Mouse (Mus musculus) frontal cortex, postnatal 36 days (tissue): ENCODE measurements at regions not wholly inside any gene's neighbourhood (a gene's known extent, or its start where the extent isn't known, plus 50 kb on each side); places are given as distances from the start of the nearest gene placed in this dataset.

Experiments
- DNase-seq, 2 experiments: peaks; one replicate each; pipeline ENCODE4 v3.0.0; 2022; ENCODE audit warnings: low spot score in 2 of 2

DNA sequence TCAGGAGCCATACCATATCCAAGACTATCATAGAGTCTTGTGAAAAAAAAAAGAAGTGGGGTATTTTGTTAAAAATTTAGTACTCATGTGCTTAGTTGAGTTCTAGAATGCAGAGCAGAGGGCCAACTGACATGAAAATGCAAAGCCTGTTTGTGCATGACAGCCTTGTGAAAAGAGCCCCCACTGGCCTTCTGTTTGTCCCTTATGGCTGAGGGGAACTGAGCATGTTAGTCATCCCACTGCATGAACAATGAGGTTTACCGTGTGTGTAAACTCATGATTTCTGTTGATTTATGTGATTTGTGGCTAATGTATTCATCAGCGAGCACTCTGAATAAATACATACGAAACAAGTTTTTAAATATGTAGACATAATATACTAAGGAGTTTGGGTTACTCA lies 266.1 kb upstream of the Nox3 start:
- DNase-seq, result peak in 1 of 2 experiments; percentile 8

DNA sequence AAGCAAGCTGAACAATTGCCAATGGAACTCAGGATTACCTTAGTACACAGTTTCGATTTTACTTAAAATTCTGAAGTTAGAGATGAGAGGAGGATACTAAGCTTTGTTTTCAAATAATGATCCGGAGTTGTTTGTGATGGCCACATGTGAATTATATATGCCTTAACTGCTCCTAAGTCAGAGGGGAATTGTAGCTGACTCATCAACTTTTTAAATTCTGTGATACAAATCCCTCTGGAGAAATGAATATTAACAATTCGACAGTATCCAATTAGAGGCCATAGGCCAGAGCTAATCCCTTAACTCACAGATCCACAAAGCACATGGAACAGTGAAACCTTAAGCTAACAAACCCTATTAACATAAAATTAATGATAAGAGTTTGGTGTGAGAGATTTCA lies 250.5 kb upstream of the Nox3 start:
- DNase-seq, result no peak

- no peak for DNase-seq
Observed at GRCm38 (mm10) chr17:3936361-3936760, 240.3 kb upstream of the Nox3 start.

GRCm38 (mm10) chr17:3933208-3933607 lies 237.1 kb upstream of the Nox3 start:
- DNase-seq, result no peak

GRCm38 (mm10) chr17:3932071-3932470 lies 236.0 kb upstream of the Nox3 start:
- DNase-seq, result no peak

DNA sequence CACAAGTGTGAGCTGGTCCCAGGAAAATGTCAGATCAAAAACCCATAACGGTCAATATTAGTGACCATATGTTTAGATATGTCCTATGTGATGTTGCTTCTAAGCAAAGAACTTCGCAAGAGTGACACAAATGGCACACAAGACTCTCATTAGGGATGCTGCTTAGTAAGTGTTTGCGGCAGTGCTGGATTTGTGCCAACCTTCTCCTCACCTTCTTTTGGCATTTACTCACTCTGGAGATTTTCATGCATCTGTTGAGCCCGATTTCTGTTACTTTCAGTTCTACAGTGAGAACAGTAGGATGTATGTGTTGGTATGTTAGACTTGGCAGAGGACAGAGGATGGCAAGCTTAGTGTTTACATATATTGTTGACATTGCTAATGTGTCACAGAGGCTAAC lies 231.0 kb upstream of the Nox3 start:
- DNase-seq, result no peak

DNA sequence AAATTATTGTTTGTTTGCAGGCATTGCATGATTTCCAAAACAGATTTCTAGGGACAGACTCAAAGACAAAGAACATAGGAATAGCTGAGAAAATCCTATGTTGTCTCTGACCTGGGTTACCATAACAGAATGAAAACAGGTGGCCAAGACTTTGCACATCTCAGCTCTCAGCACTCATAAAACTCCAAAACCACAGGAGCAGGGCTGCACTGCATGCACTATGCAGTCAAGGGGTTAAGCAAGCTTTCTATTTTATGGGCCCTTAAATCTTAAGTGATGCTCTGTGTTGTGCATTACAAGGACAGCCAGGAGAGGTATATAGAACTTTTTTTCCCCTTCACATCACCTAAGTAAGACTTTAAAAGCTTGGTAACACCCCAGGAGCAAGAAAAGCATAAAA lies 224.2 kb upstream of the Nox3 start:
- no peak for DNase-seq

DNA sequence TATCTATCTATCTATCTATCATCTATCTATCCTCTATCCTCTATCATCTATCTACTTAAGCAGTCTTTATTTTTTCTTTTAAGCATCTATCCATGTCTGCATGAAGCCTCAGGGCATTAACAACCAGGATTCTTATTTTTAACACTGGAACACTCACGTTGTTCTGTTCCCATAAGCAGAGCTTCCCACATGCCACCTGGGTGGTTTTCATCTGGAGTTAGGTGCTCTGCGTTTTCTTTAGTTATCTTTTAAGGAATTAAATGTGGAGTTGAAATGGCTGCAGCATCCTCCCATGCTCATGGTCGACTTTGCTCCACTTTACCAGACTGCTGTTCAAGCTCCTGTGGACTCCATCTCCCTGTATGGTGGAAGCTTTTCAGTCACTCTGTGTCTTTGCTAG lies 196.8 kb upstream of the Nox3 start:
- peak; percentile 14 to 57 for DNase-seq

GRCm38 (mm10) chr17:3883146-3883545 lies 187.1 kb upstream of the Nox3 start:
- no peak for DNase-seq

- DNase-seq, result no peak
Observed at GRCm38 (mm10) chr17:3879075-3879474, 183.0 kb upstream of the Nox3 start.

- no peak for DNase-seq
Observed at GRCm38 (mm10) chr17:3869459-3870194, 173.6 kb upstream of the Nox3 start.

- DNase-seq, result no peak
Observed at GRCm38 (mm10) chr17:3862384-3862783, 166.3 kb upstream of the Nox3 start.

DNA sequence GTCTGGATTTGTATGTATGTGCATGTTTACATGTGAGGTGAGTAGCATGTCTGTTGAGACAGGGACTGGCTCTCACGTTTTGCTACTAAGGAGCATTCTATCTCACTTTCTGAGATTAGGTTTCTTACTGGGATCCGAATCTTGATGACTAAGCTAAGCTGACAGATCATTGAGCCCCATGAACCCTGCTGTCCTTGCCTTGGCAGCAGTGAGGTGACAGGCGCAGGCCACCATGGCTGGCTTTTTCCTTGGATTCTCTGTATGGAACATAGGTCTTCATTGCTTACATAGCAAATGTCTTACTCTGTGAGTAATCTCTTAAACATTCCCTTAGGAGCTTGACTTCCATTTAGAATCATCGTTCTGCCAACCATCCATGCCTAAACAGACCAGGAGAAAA lies 140.3 kb upstream of the Nox3 start:
- DNase-seq, result no peak

DNA sequence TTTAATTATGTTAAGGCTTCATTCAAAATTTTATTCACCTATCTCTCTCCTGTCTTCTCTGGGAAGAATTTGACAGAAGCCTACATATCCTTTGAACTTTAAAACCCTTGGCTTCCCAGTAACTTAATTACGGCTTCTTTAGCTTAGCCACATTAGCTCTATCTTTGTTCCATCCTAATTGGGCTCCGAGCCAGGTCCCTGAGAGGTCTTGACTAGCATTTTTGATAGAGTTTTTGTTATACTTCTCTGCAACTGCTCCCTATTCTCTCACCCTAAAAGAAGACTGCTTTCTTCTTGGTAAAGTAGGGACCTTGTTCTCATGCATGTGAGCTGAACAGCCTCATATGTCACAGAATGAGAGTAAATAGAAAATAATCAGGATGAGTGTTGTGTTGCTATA lies 115.1 kb upstream of the Nox3 start:
- no peak for DNase-seq

DNA sequence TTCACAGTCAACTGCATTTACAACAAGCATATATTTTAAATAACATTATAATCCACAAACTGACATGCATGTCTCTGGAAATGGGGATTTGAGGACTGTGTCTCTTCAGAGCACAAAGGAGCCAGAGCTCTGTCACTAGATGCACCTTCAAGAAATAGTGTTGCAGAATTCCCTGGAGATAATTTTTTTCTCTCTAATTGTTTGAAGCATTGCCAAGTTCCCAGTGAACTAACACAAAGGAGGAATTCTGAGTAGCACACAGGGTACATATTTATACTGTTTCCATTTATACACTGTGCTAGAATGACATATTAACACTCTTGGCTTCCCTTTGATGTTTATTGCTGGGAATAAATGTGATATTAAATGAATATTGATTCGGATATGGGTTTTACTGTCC lies 107.4 kb upstream of the Nox3 start:
- no peak for DNase-seq

- DNase-seq, result peak; percentile 6 to 40
Observed at GRCm38 (mm10) chr17:3792597-3792996, 96.5 kb upstream of the Nox3 start.

DNA sequence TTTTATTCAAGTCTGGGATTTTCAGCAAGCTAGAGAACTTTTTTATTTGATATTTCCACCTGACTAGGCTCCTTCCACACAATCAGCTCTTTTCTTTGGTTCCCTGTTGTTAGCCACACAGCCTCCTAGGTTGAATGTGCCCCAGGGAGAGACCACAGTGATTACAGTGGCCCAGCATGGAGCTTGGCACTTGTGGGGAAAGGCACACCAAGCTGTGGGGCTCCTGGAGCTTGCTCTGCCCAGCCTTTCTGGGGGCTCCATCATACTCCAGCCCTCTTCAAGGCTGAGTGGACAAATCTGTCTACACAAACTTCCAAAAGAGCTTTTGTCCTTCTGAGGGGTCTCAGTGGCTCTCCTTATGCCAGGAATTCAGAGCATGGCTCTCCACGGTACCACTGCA lies 86.1 kb upstream of the Nox3 start:
- DNase-seq, result no peak

DNA sequence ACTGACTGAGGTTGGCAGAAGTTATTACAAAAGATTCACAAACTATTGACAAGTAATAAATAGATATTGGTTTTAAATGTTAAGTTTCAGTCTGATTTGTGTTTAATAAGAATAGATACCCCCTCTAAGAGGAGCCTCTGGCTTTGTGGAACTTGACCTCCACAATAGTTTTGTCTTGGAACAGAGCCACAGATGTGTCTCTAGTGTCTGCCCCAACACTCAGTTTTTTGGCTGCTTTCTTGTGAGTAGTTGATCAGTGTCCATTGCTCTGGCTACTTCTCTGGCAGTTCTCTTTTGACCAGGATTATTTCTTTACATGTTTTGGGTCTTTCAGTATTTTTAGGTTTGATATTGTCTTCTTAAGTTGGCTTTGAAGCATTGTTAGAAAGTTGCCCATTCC lies 81.6 kb upstream of the Nox3 start:
- DNase-seq, result no peak

- no peak for DNase-seq
Observed at GRCm38 (mm10) chr17:3747808-3748335, 51.8 kb upstream of the Nox3 start.
